Mouse (Mus musculus) lung, postnatal 10 days (tissue): Measurements from ENCODE around the gene Ak7.

ENCODE experiments used
- DNase-seq: peaks from one replicate; pipeline ENCODE4 v3.0.0; 2021

Gene Ak7

GRCm38 (mm10) chr12:105730851-105731460, 25.2 kb downstream of the Ak7 start:
- DNase-seq, result no peak

- no peak for DNase-seq
Observed at GRCm38 (mm10) chr12:105733370-105734159, 27.8 kb downstream of the Ak7 start.

GRCm38 (mm10) chr12:105735226-105735888, 29.6 kb downstream of the Ak7 start:
- no peak for DNase-seq

- DNase-seq, result no peak
Observed at GRCm38 (mm10) chr12:105735889-105736251, 30.1 kb downstream of the Ak7 start.

- DNase-seq, result no peak
Observed at GRCm38 (mm10) chr12:105738316-105739096, 32.7 kb downstream of the Ak7 start.

GRCm38 (mm10) chr12:105739656-105740055, 33.9 kb downstream of the Ak7 start:
- no peak for DNase-seq

GRCm38 (mm10) chr12:105748114-105748513, 42.3 kb downstream of the Ak7 start:
- DNase-seq, result no peak

GRCm38 (mm10) chr12:105753813-105754212, 48.0 kb downstream of the Ak7 start:
- DNase-seq, result no peak

- DNase-seq, result no peak
Observed at GRCm38 (mm10) chr12:105757816-105758497, 52.2 kb downstream of the Ak7 start.

- DNase-seq, result no peak
Observed at GRCm38 (mm10) chr12:105758911-105759310, 53.1 kb downstream of the Ak7 start.

- no peak for DNase-seq
Observed at GRCm38 (mm10) chr12:105759849-105760478, 54.2 kb downstream of the Ak7 start.

- no peak for DNase-seq
Observed at GRCm38 (mm10) chr12:105761171-105761570, 55.4 kb downstream of the Ak7 start.

GRCm38 (mm10) chr12:105761629-105762028, 55.9 kb downstream of the Ak7 start:
- no peak for DNase-seq

GRCm38 (mm10) chr12:105769700-105770099, 63.9 kb downstream of the Ak7 start:
- DNase-seq, result peak; percentile 21

GRCm38 (mm10) chr12:105774871-105775270, 69.1 kb downstream of the Ak7 start:
- peak; percentile 38 for DNase-seq

- no peak for DNase-seq
Observed at GRCm38 (mm10) chr12:105777651-105778050, 71.9 kb downstream of the Ak7 start.

GRCm38 (mm10) chr12:105784196-105784999, 78.6 kb downstream of the Ak7 start, which contains the start of gene Papola:
Papola (plus strand) TSS chr12:105784694.
- peak; percentile 91 for DNase-seq

GRCm38 (mm10) chr12:105785000-105785774, 79.4 kb downstream of the Ak7 start:
- peak; percentile 83 for DNase-seq

GRCm38 (mm10) chr12:105786113-105786512, 80.3 kb downstream of the Ak7 start:
- no peak for DNase-seq

GRCm38 (mm10) chr12:105787626-105788025, 81.8 kb downstream of the Ak7 start:
- DNase-seq, result no peak
